Mouse (Mus musculus) liver, postnatal 0 days (tissue): ENCODE measurements at regions not wholly inside any gene's neighbourhood (a gene's known extent, or its start where the extent isn't known, plus 50 kb on each side); places are given as distances from the start of the nearest gene placed in this dataset.

Experiments used
- CTCF ChIP-seq: sonication (generic); IDR thresholded peaks from 2 replicates; pipeline ENCODE4 v1.5.1; 2016; ENCODE audit warnings: antibody characterized with exemption, low read depth
- EP300 ChIP-seq: IDR thresholded peaks from 2 replicates; pipeline ENCODE4 v1.6.1; 2016; ENCODE audit warnings: antibody characterized with exemption, low read depth, mild to moderate bottlenecking

- TF ChIP-seq CTCF (no peak), EP300 (no peak)
Measured at GRCm38 (mm10) chr17:49337881-49338280, 90.3 kb upstream of the Mocs1 start.
